Mouse (Mus musculus) myocyte (in vitro differentiated cells): ENCODE data around the gene Cerk. TPM values are rescaled to one million over a fixed set of nuclear protein-coding genes. Genes with fewer than 3 reads are reported as not detected.
"Not testable (repeated sequence)": the region's sequence is repeated elsewhere in the genome, so short reads cannot be mapped to it uniquely, and the experiment has no call there.

Source experiments
- H3K27me3 ChIP-seq: one replicate; pipeline ENCODE4 v1.6.1; 2011; ENCODE audit not compliant: control insufficient read depth, insufficient read depth, insufficient read length
- H3K36me3 ChIP-seq: one replicate; pipeline ENCODE4 v1.6.1; 2011; ENCODE audit not compliant: control insufficient read depth, insufficient read depth
- H3K4me2 ChIP-seq: one replicate; pipeline ENCODE4 v1.6.1; 2011; ENCODE audit warnings: low read depth, control low read depth
- H3K4me3 ChIP-seq: one replicate; pipeline ENCODE4 v1.5.1; 2011; ENCODE audit warnings: mild to moderate bottlenecking, control low read depth, moderate library complexity
- H3K79me2 ChIP-seq: one replicate; pipeline ENCODE4 v1.6.1; 2011; ENCODE audit not compliant: control insufficient read depth, insufficient read depth
- H3ac ChIP-seq: one replicate; pipeline ENCODE4 v1.6.1; 2011; ENCODE audit not compliant: control insufficient read depth, insufficient read length
- CEBPB ChIP-seq: IDR thresholded peaks from 2 replicates; pipeline ENCODE4 v1.6.1; 2011; ENCODE audit warnings: mild to moderate bottlenecking, moderate library complexity; ENCODE audit not compliant: poor library complexity, insufficient read depth, severe bottlenecking
- E2F4 ChIP-seq: IDR thresholded peaks from one replicate; pipeline ENCODE4 v1.6.1; 2011; ENCODE audit warnings: mild to moderate bottlenecking, control low read depth, moderate library complexity; ENCODE audit not compliant: insufficient read depth
- MAX ChIP-seq: IDR thresholded peaks from one replicate; pipeline ENCODE4 v1.6.1; 2011; ENCODE audit warnings: low read depth, mild to moderate bottlenecking, control low read depth
- MYOD1 ChIP-seq, 3 experiments: IDR thresholded peaks; one replicate each; pipeline ENCODE4 v1.6.1; 2011; ENCODE audit warnings: control low read depth in 2 of 3, low read depth in 2 of 3, mild to moderate bottlenecking in 2 of 3, moderate library complexity in 1 of 3; ENCODE audit not compliant: insufficient read length in 2 of 3, control insufficient read depth in 1 of 3
- MYOG ChIP-seq, 3 experiments: IDR thresholded peaks; one replicate each; pipeline ENCODE4 v1.6.1; 2011; ENCODE audit warnings: control low read depth in 2 of 3, low read depth in 2 of 3, mild to moderate bottlenecking in 2 of 3; ENCODE audit not compliant: insufficient read length in 2 of 3, control insufficient read depth in 1 of 3, insufficient read depth in 1 of 3
- POLR2A ChIP-seq: IDR thresholded peaks from one replicate; pipeline ENCODE4 v1.6.1; 2011; ENCODE audit warnings: low read depth, mild to moderate bottlenecking, control low read depth, moderate library complexity; ENCODE audit not compliant: insufficient read length
- POLR2AphosphoS2 ChIP-seq: IDR thresholded peaks from one replicate; pipeline ENCODE4 v1.6.1; 2011; ENCODE audit warnings: low read depth, control low read depth; ENCODE audit not compliant: insufficient read length
- REST ChIP-seq: IDR thresholded peaks from one replicate; pipeline ENCODE4 v1.6.1; 2011; ENCODE audit warnings: mild to moderate bottlenecking, control low read depth, moderate library complexity; ENCODE audit not compliant: insufficient read depth, insufficient read length
- SRF ChIP-seq: IDR thresholded peaks from one replicate; pipeline ENCODE4 v1.6.1; 2011; ENCODE audit warnings: low read depth; ENCODE audit not compliant: control insufficient read depth, insufficient read length
- TCF12 ChIP-seq: IDR thresholded peaks from one replicate; pipeline ENCODE4 v1.6.1; 2011; ENCODE audit warnings: mild to moderate bottlenecking, control low read depth; ENCODE audit not compliant: poor library complexity, insufficient read depth, severe bottlenecking
- TCF3 ChIP-seq: IDR thresholded peaks from one replicate; pipeline ENCODE4 v1.6.1; 2011; ENCODE audit warnings: low read depth, control low read depth; ENCODE audit not compliant: insufficient read length
- USF1 ChIP-seq: IDR thresholded peaks from one replicate; pipeline ENCODE4 v1.6.1; 2011; ENCODE audit warnings: low read depth, mild to moderate bottlenecking, control low read depth, moderate library complexity
- polyA plus RNA-seq: library from polyadenylated mRNA; unstranded; fragments of >200 nt; fragmentation: generic; extraction: Trizol; gene quantifications from one replicate; pipeline ENCODE4 v1.2.1, GENCODE M21; 2012; ENCODE audit warnings: missing spikeins

Cerk gene
- polyA plus RNA-seq, 1 experiment = 13.8 TPM

DNA sequence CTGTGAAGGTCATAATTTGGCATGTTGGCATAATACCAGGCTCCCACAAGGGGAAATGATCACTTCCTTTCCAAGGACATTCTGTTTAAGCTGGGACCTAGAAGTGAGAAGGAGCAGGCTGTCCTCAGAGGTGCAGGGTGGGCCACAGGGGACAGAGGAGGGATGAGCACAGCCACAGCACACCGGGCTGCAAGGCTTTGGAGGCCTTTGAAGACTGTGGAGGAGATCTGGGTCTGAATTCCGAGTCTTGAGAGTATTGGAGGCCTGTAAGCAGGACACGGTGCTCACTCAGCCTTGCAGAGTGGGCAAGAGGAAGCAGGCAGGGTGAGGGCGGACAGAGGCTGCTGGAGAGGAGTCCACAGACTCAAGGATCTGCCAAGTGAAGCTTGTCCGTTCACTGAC is 34.3 kb upstream of the Cerk start:
- Histone ChIP-seq H3K36me3 (no peaks in the 10 kb centered on the region), H3K79me2 (no peaks in the 10 kb centered on the region), H3K4me2 (no peak overlapping the region), H3K27me3 (no peaks in the 10 kb centered on the region), H3K4me3 (no peak overlapping the region), H3ac (no peak overlapping the region)
- TF ChIP-seq TCF12 (no peak), REST (no peak), SRF (no peak), TCF3 (no peak), E2F4 (no peak), POLR2AphosphoS2 (no peak), USF1 (no peak), CEBPB (no peak), MAX (no peak), MYOD1 (IDR thresholded peaks at IDR 0.05; ENCODE audit: control insufficient read depth in 1 of 3, insufficient read length in 2 of 3, low read depth in 2 of 3) (no peak), POLR2A (no peak), MYOG (IDR thresholded peaks at IDR 0.05; ENCODE audit: control insufficient read depth in 1 of 3, insufficient read depth in 1 of 3, insufficient read length in 2 of 3, low read depth in 2 of 3) (no peak)

- Histone ChIP-seq H3ac (no peak overlapping the region), H3K79me2 (peaks cover 5% of the 10 kb centered on the region), H3K4me3 (no peak overlapping the region), H3K4me2 (no peak overlapping the region), H3K27me3 (no peaks in the 10 kb centered on the region), H3K36me3 (no peaks in the 10 kb centered on the region)
- no peak for TF ChIP-seq SRF
- TF ChIP-seq TCF12 = no peak
- TF ChIP-seq USF1 = no peak
- no peak for TF ChIP-seq MAX
- TF ChIP-seq CEBPB = no peak
- no peak for TF ChIP-seq REST
- TF ChIP-seq POLR2A = no peak
- no peak for TF ChIP-seq E2F4
- no peak for TF ChIP-seq POLR2AphosphoS2
- TF ChIP-seq MYOD1 (IDR thresholded peaks at IDR 0.05; ENCODE audit: control insufficient read depth in 1 of 3, insufficient read length in 2 of 3, low read depth in 2 of 3) = no peak
- no peak for TF ChIP-seq MYOG (IDR thresholded peaks at IDR 0.05; ENCODE audit: control insufficient read depth in 1 of 3, insufficient read depth in 1 of 3, insufficient read length in 2 of 3, low read depth in 2 of 3)
- no peak for TF ChIP-seq TCF3
Observed at GRCm38 (mm10) chr15:86219534-86220228, 33.7 kb upstream of the Cerk start.

DNA sequence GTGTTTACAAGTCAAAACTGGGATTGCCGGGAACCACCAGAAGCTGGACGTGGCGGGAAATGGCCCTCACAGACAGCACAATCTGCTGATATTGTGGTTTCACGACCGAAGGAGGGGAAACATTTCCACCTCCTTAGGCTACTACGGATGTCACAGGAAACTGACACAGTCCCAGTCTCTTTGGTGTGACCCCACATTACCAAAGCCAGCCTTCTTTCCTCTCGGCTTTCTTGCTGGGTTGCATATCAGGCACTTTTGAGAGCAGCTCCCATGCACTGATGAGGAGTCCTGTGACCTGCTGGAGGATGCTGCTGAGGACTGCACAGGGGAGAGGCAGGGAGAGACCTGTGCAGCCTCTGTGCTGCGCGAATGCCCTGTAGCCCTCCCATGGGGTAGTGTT is 30.7 kb upstream of the Cerk start:
- H3K36me3 ChIP-seq, H3K27me3 ChIP-seq, H3ac ChIP-seq, H3K4me2 ChIP-seq, H3K4me3 ChIP-seq: not testable (repeated sequence)
- H3K79me2 ChIP-seq = peaks cover 26% of the 10 kb centered on the region

GRCm38 (mm10) chr15:86214549-86215201 is 28.7 kb upstream of the Cerk start:
- peak overlapping the region; percentile 82 for H3ac ChIP-seq

More at GRCm38 (mm10) chr15:86214549-86215201, 28.7 kb upstream of the Cerk start:
- Histone ChIP-seq H3K79me2 (peaks cover 26% of the 10 kb centered on the region), H3K36me3 (no peaks in the 10 kb centered on the region), H3K27me3 (no peaks in the 10 kb centered on the region), H3K4me2 (peak overlapping the region; percentile 93), H3K4me3 (peak overlapping the region; percentile 97)
- no peak for TF ChIP-seq MYOD1 (IDR thresholded peaks at IDR 0.05; ENCODE audit: control insufficient read depth in 1 of 3, insufficient read length in 2 of 3, low read depth in 2 of 3)
- TF ChIP-seq CEBPB = no peak
- TF ChIP-seq REST = no peak
- TF ChIP-seq POLR2A = no peak
- no peak for TF ChIP-seq MAX
- TF ChIP-seq E2F4 = no peak
- TF ChIP-seq USF1 = no peak
- no peak for TF ChIP-seq MYOG (IDR thresholded peaks at IDR 0.05; ENCODE audit: control insufficient read depth in 1 of 3, insufficient read depth in 1 of 3, insufficient read length in 2 of 3, low read depth in 2 of 3)
- no peak for TF ChIP-seq SRF
- TF ChIP-seq TCF3 = no peak
- no peak for TF ChIP-seq POLR2AphosphoS2
- no peak for TF ChIP-seq TCF12
